Mouse (Mus musculus) spleen, adult 2 months (tissue): ENCODE results near the gene Igbp1.

ENCODE experiments used
- CTCF ChIP-seq: fragments of 200-500 bp; IDR thresholded peaks from 2 replicates; pipeline ENCODE4 v1.5.1; 2011; ENCODE audit warnings: mild to moderate bottlenecking, inconsistent platforms; ENCODE audit not compliant: insufficient read depth, insufficient read length, insufficient replicate concordance; ENCODE audit errors: extremely low read depth
- POLR2A ChIP-seq: fragments of 200-500 bp; IDR thresholded peaks from 2 replicates; pipeline ENCODE4 v1.6.1; 2011; ENCODE audit warnings: low read depth, low read length, inconsistent platforms

GRCm38 (mm10) chrX:100516683-100517082, 22.6 kb downstream of the Igbp1 start:
- TF ChIP-seq CTCF (no peak), POLR2A (no peak)
